Mouse (Mus musculus) kidney, postnatal 0 days (tissue): Measurements from ENCODE around the gene Dgkg. TPM values are rescaled to one million over a fixed set of nuclear protein-coding genes. Genes with fewer than 3 reads are reported as not detected.

Source experiments
- ATAC-seq: fragments of 200-750 bp; cut with Nextera tagmentation; replicated peaks from 2 replicates; pipeline ENCODE4 v1.8.0; 2017; ENCODE audit warnings: low read depth, moderate number of reproducible peaks, moderate TSS enrichment, moderate library complexity; ENCODE audit not compliant: low FRiP score
- DNase-seq: peaks from one replicate; pipeline ENCODE4 v3.0.0-alpha.2; 2016; ENCODE audit warnings: low spot score
- H3K27ac ChIP-seq: fragments of 300-500 bp; sonication (generic); 2 replicates; pipeline ENCODE4 v1.5.1; 2014; ENCODE audit warnings: mild to moderate bottlenecking
- H3K27me3 ChIP-seq: fragments of 300-500 bp; sonication (generic); 2 replicates; pipeline ENCODE4 v1.6.1; 2014; ENCODE audit warnings: low read length, mixed read lengths; ENCODE audit not compliant: insufficient read depth
- H3K36me3 ChIP-seq: fragments of 300-500 bp; sonication (generic); 2 replicates; pipeline ENCODE4 v1.6.1; 2014; ENCODE audit warnings: low read length, mixed read lengths; ENCODE audit not compliant: insufficient read depth
- H3K4me1 ChIP-seq: fragments of 300-500 bp; sonication (generic); replicated peaks from 2 replicates; pipeline ENCODE4 v1.6.1; 2014; ENCODE audit warnings: antibody characterized with exemption, low read length, mixed read lengths; ENCODE audit not compliant: insufficient read depth
- H3K4me2 ChIP-seq: fragments of 300-500 bp; sonication (generic); 2 replicates; pipeline ENCODE4 v1.6.1; 2014; ENCODE audit warnings: mild to moderate bottlenecking, low read length, moderate library complexity, mixed read lengths
- H3K4me3 ChIP-seq: fragments of 300-500 bp; sonication (generic); replicated peaks from 2 replicates; pipeline ENCODE4 v1.5.1; 2014; ENCODE audit warnings: low read depth, low read length
- H3K9ac ChIP-seq: fragments of 300-500 bp; sonication (generic); 2 replicates; pipeline ENCODE4 v1.6.1; 2014; ENCODE audit warnings: low read depth, low read length
- H3K9me3 ChIP-seq: fragments of 300-500 bp; sonication (generic); replicated peaks from 2 replicates; pipeline ENCODE4 v1.6.1; 2016; ENCODE audit warnings: low read length, inconsistent platforms, mixed read lengths
- CTCF ChIP-seq: IDR thresholded peaks from 2 replicates; pipeline ENCODE4 v1.5.1; 2016; ENCODE audit warnings: antibody characterized with exemption, low read depth, mild to moderate bottlenecking, moderate library complexity
- WGBS: fragments of 180-500 bp; shearing (Covaris S2); extraction: QIAGEN DNeasy Blood & Tissue Kit; methylation state at CpG from one replicate; pipeline ENCODE4 v1.1.7; 2014; 5-methylcytosine and 5-hydroxymethylcytosine counted together
- polyA plus RNA-seq: library from polyadenylated mRNA; unstranded; fragments of >200 nt; fragmentation: Nextera tagmentation; extraction: Ambion mirVana; gene quantifications from 2 replicates; pipeline ENCODE4 v1.2.1, GENCODE M21; 2015

Gene Dgkg
- polyA plus RNA-seq, 1 experiment from 2014 or later = 0.67 TPM

GRCm38 (mm10) chr16:22637311-22637710 is 19.7 kb downstream of the Dgkg start:
- no peak overlapping the region for H3K4me3 ChIP-seq
- H3K27ac ChIP-seq = no peak overlapping the region
- no peaks in the 10 kb centered on the region for H3K36me3 ChIP-seq
- ATAC-seq = no peak
- no peaks in the 10 kb centered on the region for H3K27me3 ChIP-seq
- no peaks in the 10 kb centered on the region for H3K4me1 ChIP-seq
- no peak for TF ChIP-seq CTCF
- no peaks in the 10 kb centered on the region for H3K9me3 ChIP-seq
- no peak overlapping the region for H3K9ac ChIP-seq
- H3K4me2 ChIP-seq = no peak overlapping the region
- 62% methylated on average over 3 of the region's 3 CpGs for WGBS
- no peak for DNase-seq

DNA sequence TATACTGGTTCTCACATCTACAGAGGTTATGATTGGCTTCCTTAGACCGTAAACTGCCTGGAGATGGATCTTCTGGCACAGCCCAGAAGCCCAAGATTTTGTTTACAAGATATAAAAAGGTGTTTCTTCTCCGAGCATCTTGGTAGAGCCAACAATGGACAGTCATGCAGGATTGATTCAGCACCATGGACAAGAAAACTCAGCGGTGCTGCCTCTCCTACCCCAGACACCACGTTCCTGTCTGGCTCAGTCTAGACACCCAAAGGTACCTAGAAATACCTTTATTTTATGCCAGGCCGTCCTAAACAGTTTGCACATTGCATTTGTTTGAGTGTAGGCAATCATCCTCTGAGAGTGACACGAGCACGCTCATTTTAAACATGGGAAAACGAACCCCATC is 21.3 kb downstream of the Dgkg start:
- no peak overlapping the region for H3K27ac ChIP-seq
- H3K4me1 ChIP-seq = no peaks in the 10 kb centered on the region
- TF ChIP-seq CTCF = no peak
- H3K9ac ChIP-seq = no peak overlapping the region
- H3K4me2 ChIP-seq = no peak overlapping the region
- 58% methylated on average over 8 of the region's 8 CpGs for WGBS
- no peaks in the 10 kb centered on the region for H3K9me3 ChIP-seq
- H3K4me3 ChIP-seq = no peak overlapping the region
- H3K36me3 ChIP-seq = no peaks in the 10 kb centered on the region
- H3K27me3 ChIP-seq = no peaks in the 10 kb centered on the region
- DNase-seq = peak; percentile 58
- ATAC-seq = no peak

DNA sequence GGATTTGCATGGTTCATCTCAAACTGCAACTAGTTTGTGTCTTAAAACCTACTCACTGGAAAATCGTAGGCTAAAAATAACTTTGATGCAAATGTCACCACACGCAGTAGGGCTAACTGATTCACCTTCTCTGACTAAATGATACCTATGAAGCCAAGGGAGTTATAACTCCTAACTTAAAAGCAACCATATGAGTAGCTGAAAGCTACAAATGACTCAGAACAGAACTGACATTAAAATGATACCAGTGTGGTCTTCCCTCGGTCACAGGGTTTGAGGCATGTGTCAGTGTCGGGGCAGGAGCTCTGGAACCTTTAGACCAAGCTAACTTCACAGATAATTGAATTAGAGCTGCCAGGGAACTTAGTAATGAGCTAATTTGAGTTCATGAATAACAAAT is 24.0 kb downstream of the Dgkg start:
- Histone ChIP-seq H3K36me3 (no peaks in the 10 kb centered on the region), H3K27ac (no peak overlapping the region), H3K9me3 (no peaks in the 10 kb centered on the region), H3K9ac (no peak overlapping the region), H3K4me2 (no peak overlapping the region), H3K27me3 (no peaks in the 10 kb centered on the region), H3K4me1 (no peaks in the 10 kb centered on the region), H3K4me3 (no peak overlapping the region)
- DNase-seq (no peak), ATAC-seq (no peak)
- 90% methylated on average over 4 of the region's 4 CpGs for WGBS
- no peak for TF ChIP-seq CTCF

- H3K4me2 ChIP-seq = no peak overlapping the region
- no peaks in the 10 kb centered on the region for H3K36me3 ChIP-seq
- H3K4me3 ChIP-seq = no peak overlapping the region
- H3K27me3 ChIP-seq = no peaks in the 10 kb centered on the region
- no peak for TF ChIP-seq CTCF
- 85% methylated on average over 4 of the region's 4 CpGs for WGBS
- H3K4me1 ChIP-seq = no peaks in the 10 kb centered on the region
- no peak overlapping the region for H3K9ac ChIP-seq
- H3K27ac ChIP-seq = no peak overlapping the region
- H3K9me3 ChIP-seq = no peaks in the 10 kb centered on the region
- DNase-seq (no peak), ATAC-seq (no peak)
These were observed 26.7 kb downstream of the Dgkg start for GRCm38 (mm10) chr16:22630351-22630750.

DNA sequence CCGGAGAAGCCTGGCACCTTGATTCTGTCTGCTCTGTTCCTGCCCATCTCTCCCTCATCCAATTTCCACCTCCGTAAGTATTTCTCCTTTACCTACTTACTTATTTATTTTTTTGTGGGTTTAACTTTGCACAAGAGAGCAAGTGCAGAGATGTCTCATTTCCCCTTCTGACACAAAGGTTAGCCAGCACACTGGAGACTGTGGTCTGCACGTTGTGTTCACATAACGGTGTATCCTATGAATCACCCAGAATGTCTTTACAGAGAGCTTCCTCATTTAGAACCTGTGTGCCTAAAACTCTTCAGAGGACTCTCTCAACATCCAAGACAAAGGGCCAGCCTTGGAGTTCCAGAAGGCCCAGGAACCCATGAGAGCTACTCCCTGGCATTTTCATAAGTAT is 27.1 kb downstream of the Dgkg start:
- H3K36me3 ChIP-seq = no peaks in the 10 kb centered on the region
- no peak overlapping the region for H3K4me3 ChIP-seq
- ATAC-seq (no peak), DNase-seq (no peak)
- WGBS = 78% methylated on average over 4 of the region's 4 CpGs
- no peaks in the 10 kb centered on the region for H3K9me3 ChIP-seq
- no peak overlapping the region for H3K9ac ChIP-seq
- H3K4me2 ChIP-seq = no peak overlapping the region
- no peaks in the 10 kb centered on the region for H3K4me1 ChIP-seq
- H3K27ac ChIP-seq = no peak overlapping the region
- no peaks in the 10 kb centered on the region for H3K27me3 ChIP-seq
- TF ChIP-seq CTCF = no peak

- no peak overlapping the region for H3K4me3 ChIP-seq
- WGBS = 92% methylated on average over 5 of the region's 5 CpGs
- H3K27me3 ChIP-seq = no peaks in the 10 kb centered on the region
- H3K4me2 ChIP-seq = no peak overlapping the region
- H3K4me1 ChIP-seq = no peaks in the 10 kb centered on the region
- ATAC-seq = no peak
- no peak overlapping the region for H3K27ac ChIP-seq
- no peaks in the 10 kb centered on the region for H3K9me3 ChIP-seq
- H3K36me3 ChIP-seq = no peaks in the 10 kb centered on the region
- DNase-seq = no peak
- no peak overlapping the region for H3K9ac ChIP-seq
- no peak for TF ChIP-seq CTCF
These were observed 31.0 kb downstream of the Dgkg start for GRCm38 (mm10) chr16:22625987-22626386.

- ATAC-seq = no peak
- 77% methylated on average over 5 of the region's 5 CpGs for WGBS
These were observed 31.6 kb downstream of the Dgkg start for GRCm38 (mm10) chr16:22625412-22625811.

More at GRCm38 (mm10) chr16:22625412-22625811, 31.6 kb downstream of the Dgkg start:
- Histone ChIP-seq H3K4me1 (no peaks in the 10 kb centered on the region), H3K4me2 (no peak overlapping the region), H3K4me3 (no peak overlapping the region), H3K9me3 (no peaks in the 10 kb centered on the region), H3K9ac (no peak overlapping the region), H3K36me3 (no peaks in the 10 kb centered on the region), H3K27me3 (no peaks in the 10 kb centered on the region), H3K27ac (no peak overlapping the region)
- no peak for TF ChIP-seq CTCF
- no peak for DNase-seq
